In the genomic region with DNA sequence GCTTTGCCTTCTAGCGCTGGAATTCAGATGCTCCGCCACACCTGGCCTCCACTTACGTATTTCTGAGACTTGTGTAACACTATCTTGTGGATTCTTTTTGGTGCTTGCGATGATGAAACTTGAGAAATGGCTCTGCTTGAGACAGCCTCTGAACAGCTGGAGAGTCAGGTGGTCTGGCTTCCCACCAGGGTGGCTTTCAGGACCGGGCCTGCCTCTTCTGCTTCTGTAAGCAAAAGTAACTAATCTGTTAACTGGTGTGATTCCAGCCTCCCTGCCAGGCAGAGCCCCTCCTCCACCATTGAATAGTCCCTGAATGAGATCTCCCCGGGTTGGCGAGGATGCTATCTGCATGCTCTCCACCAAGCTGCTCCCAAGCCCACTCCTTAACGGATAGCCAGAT, we compare ENCODE assay signal across 9 mouse cellular contexts.
DNase-seq lines count a peak whose midpoint lies in the region; ATAC-seq and TF ChIP-seq lines count a peak whose summit lies in the region.
"Had no signal": no experiment of that assay in that cellular context is flagged by ENCODE, and none has a peak within 500 bp of the region (broad histone marks: within the 10 kb centered on the region; RNA-seq: fewer than 3 reads in every experiment).

No protein-coding gene starts in this region.

- no peaks in the 10 kb centered on the region for H3K27me3 ChIP-seq in embryonic facial prominence, embryonic 11.5 days (ENCODE audit: control insufficient read depth, insufficient read depth, low read length)
- H3K27me3 ChIP-seq in hindbrain, embryonic 14.5 days (ENCODE audit: control insufficient read depth, insufficient read depth, low read length), result no peaks in the 10 kb centered on the region
- H3K27me3 ChIP-seq in midbrain, postnatal 0 days (ENCODE audit: insufficient read depth, low read length), result no peaks in the 10 kb centered on the region

- peak; percentile 24; the same call in 1 of the 2 replicates for ATAC-seq in frontal cortex, adult (ENCODE audit: low TSS enrichment)
- peak; percentile 50 for ATAC-seq in embryonic facial prominence, embryonic 11.5 days (replicated peaks; ENCODE audit: insufficient number of reproducible peaks, low FRiP score, low TSS enrichment, low read depth)
- ATAC-seq in hindbrain, embryonic 14.5 days (ENCODE audit: low FRiP score), result peak; percentile 49
- peak; percentile 72 for ATAC-seq in midbrain, postnatal 0 days (ENCODE audit: low FRiP score)

- H3K9ac ChIP-seq in embryonic facial prominence, embryonic 11.5 days (replicated peaks; ENCODE audit: low read length), result no peak overlapping the region
- H3K9ac ChIP-seq in hindbrain, embryonic 14.5 days, result no peak overlapping the region
- H3K9ac ChIP-seq in midbrain, postnatal 0 days (replicated peaks; ENCODE audit: low read length, poor library complexity, severe bottlenecking), result no peak overlapping the region

- no peaks in the 10 kb centered on the region; the same call in 1 of the 2 replicates for H3K36me3 ChIP-seq in embryonic facial prominence, embryonic 11.5 days (replicated peaks; ENCODE audit: control insufficient read depth, insufficient read depth, low read depth, low read length)
- no peaks in the 10 kb centered on the region for H3K36me3 ChIP-seq in hindbrain, embryonic 14.5 days (replicated peaks; ENCODE audit: control insufficient read depth, insufficient read depth)
- H3K36me3 ChIP-seq in midbrain, postnatal 0 days (ENCODE audit: insufficient read depth, low read length), result no peaks in the 10 kb centered on the region

- H3K4me2 ChIP-seq in embryonic facial prominence, embryonic 11.5 days (ENCODE audit: low read depth, low read length), result no peak overlapping the region
- H3K4me2 ChIP-seq in hindbrain, embryonic 14.5 days (replicated peaks), result peak overlapping the region; percentile 42
- peak overlapping the region; percentile 21; the same call in 1 of the 2 replicates for H3K4me2 ChIP-seq in midbrain, postnatal 0 days (ENCODE audit: low read depth, low read length, poor library complexity, severe bottlenecking)

- no peak for TF ChIP-seq CTCF in midbrain, postnatal 0 days (IDR thresholded peaks at IDR 0.05)

- DNase-seq in frontal cortex, postnatal 14 days (ENCODE audit: low spot score in 2 of 2), result no peak
- peak; percentile 71 for DNase-seq in embryonic facial prominence, embryonic 11.5 days (ENCODE audit: low spot score)
- DNase-seq in hindbrain, embryonic 14.5 days (ENCODE audit: low spot score), result peak; percentile 60
- DNase-seq in midbrain, postnatal 0 days (ENCODE audit: low spot score), result peak; percentile 86
- no peak for DNase-seq in kidney, adult 11 months
- no peak for DNase-seq in ovary, postnatal 36 days (ENCODE audit: low spot score)
- DNase-seq in natural killer cell, adult 2 months (ENCODE audit: low spot score in 2 of 2), result no peak
- DNase-seq: spleen, adult 18-20 months had no signal

- H3K27ac ChIP-seq in embryonic facial prominence, embryonic 11.5 days (replicated peaks; ENCODE audit: low read depth, low read length), result peak overlapping the region; percentile 56
- peak overlapping the region; percentile 66 for H3K27ac ChIP-seq in hindbrain, embryonic 14.5 days
- peak overlapping the region; percentile 71 for H3K27ac ChIP-seq in midbrain, postnatal 0 days (ENCODE audit: low read depth, low read length)

- no peaks in the 10 kb centered on the region for H3K9me3 ChIP-seq in embryonic facial prominence, embryonic 11.5 days (replicated peaks; ENCODE audit: control insufficient read depth, low read length)
- H3K9me3 ChIP-seq in hindbrain, embryonic 14.5 days (ENCODE audit: control insufficient read depth, low read length), result no peaks in the 10 kb centered on the region
- H3K9me3 ChIP-seq in midbrain, postnatal 0 days (ENCODE audit: low read length), result no peaks in the 10 kb centered on the region

- H3K4me1 ChIP-seq in embryonic facial prominence, embryonic 11.5 days (ENCODE audit: control insufficient read depth, insufficient read depth, low read length), result peaks cover 8% of the 10 kb centered on the region
- H3K4me1 ChIP-seq in hindbrain, embryonic 14.5 days (replicated peaks; ENCODE audit: control insufficient read depth, insufficient read depth, low read length), result peaks cover 54% of the 10 kb centered on the region
- peaks cover 19% of the 10 kb centered on the region for H3K4me1 ChIP-seq in midbrain, postnatal 0 days (ENCODE audit: insufficient read depth, low read length)

- WGBS in embryonic facial prominence, embryonic 11.5 days, result 17% methylated on average over 8 of the region's 8 CpGs
- 12% methylated on average over 8 of the region's 8 CpGs for WGBS in hindbrain, embryonic 14.5 days
- WGBS in midbrain, postnatal 0 days, result 22% methylated on average over 8 of the region's 8 CpGs

- H3K4me3 ChIP-seq in embryonic facial prominence, embryonic 11.5 days (ENCODE audit: low read depth, low read length), result no peak overlapping the region
- no peak overlapping the region for H3K4me3 ChIP-seq in hindbrain, embryonic 14.5 days (replicated peaks; ENCODE audit: low read length)
- H3K4me3 ChIP-seq in midbrain, postnatal 0 days (ENCODE audit: low read depth, low read length), result no peak overlapping the region

Comparison
In these comparisons a context has a peak if more than half of its experiments do, and no peak if none do; other contexts are left out.
1. DNase-seq: peak in embryonic facial prominence, embryonic 11.5 days (single experiment), hindbrain, embryonic 14.5 days (single experiment) and midbrain, postnatal 0 days (single experiment); none in frontal cortex, postnatal 14 days (0 of 2), kidney, adult 11 months (single experiment), ovary, postnatal 36 days (single experiment) and natural killer cell, adult 2 months (0 of 2).
2. Peak in every context shown above with its lines, with median percentiles within 50 percentile points of each other: ATAC-seq and H3K27ac ChIP-seq.